Mouse (Mus musculus) bone marrow, adult 2 months (tissue): ENCODE data around the gene Cops7a. TPM values are rescaled to one million over a fixed set of nuclear protein-coding genes. Genes with fewer than 3 reads are reported as not detected.

Experiments
- H3K27ac ChIP-seq: fragments of 200-500 bp; 2 replicates; pipeline ENCODE4 v1.5.1; 2012; ENCODE audit warnings: low read depth, mild to moderate bottlenecking, control low read depth, inconsistent platforms, low read length; ENCODE audit not compliant: control insufficient read depth, poor library complexity, insufficient read depth
- H3K4me1 ChIP-seq: fragments of 200-500 bp; 2 replicates; pipeline ENCODE4 v1.6.1; 2011; ENCODE audit warnings: low read length; ENCODE audit not compliant: control insufficient read depth, insufficient read depth
- H3K4me3 ChIP-seq: fragments of 200-500 bp; replicated peaks from 2 replicates; pipeline ENCODE3; 2011; ENCODE audit warnings: mild to moderate bottlenecking, low read depth, low read length, control low read depth; ENCODE audit not compliant: control insufficient read depth
- CTCF ChIP-seq: fragments of 200-500 bp; IDR thresholded peaks from 2 replicates; pipeline ENCODE4 v1.5.1; 2011; ENCODE audit warnings: low read length, control low read depth; ENCODE audit not compliant: control insufficient read depth, insufficient read depth
- POLR2A ChIP-seq: fragments of 200-500 bp; IDR thresholded peaks from 2 replicates; pipeline ENCODE4 v1.6.1; 2011; ENCODE audit warnings: low read depth, mild to moderate bottlenecking, control low read depth, low read length, borderline replicate concordance; ENCODE audit not compliant: control insufficient read depth
- WGBS: fragments of 180-500 bp; shearing (Covaris S2); methylation state at CpG from one replicate; pipeline ENCODE4 v1.1.7; 2018; 5-methylcytosine and 5-hydroxymethylcytosine counted together
- polyA plus RNA-seq: library from polyadenylated mRNA; stranded (reverse); fragments of >200 nt; gene quantifications from 2 replicates; pipeline ENCODE4 v1.2.4, GENCODE M21; 2011; ENCODE audit warnings: low replicate concordance; ENCODE audit not compliant: missing spikeins, insufficient read depth, insufficient read length

Cops7a gene
- polyA plus RNA-seq, 1 experiment = 33.0 TPM

DNA sequence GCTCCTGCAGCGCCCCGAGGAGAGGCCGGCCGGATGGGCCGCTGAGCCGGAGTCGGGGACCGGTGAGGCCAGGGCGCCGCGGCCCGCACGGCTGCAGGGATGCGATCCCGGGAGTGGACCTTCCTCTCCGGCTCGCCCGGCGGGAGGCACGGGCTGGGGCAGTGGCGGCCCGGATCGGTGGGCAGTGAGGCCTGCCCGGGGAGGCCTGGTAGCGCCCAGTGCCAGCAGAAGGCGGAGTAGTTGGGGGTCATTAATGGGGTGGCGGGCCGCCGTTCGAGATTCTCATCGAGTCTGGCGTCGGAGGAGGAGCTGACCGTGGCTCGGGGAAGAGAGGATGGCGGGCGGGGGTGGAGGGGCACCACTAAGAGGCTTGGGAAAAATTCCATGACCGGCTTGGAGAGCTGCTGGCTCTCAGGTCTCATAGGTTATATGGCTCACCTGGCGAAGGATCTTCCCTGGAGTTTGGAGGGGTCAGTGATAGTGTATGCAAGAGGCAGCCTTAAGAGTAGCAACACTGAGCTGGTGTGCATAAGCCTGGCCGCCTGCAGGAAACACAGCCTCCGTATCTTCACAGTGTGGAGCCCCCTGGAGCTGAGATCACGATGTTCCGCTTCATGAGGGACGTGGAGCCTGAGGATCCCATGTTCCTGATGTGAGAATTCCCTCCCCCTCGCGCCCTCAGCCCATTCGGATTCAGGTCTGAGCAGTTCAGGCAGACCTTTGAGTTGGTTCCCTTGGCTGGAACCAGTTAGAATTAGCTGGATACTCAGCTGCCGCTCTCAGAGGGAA is 33.6 kb downstream of the Cops7a start:
- no peak for TF ChIP-seq CTCF
- no peak for TF ChIP-seq POLR2A
- Histone ChIP-seq H3K4me1 (no peaks in the 10 kb centered on the region; the same call in 1 of the 2 replicates), H3K4me3 (peak overlapping the region; percentile 83), H3K27ac (peak overlapping the region; percentile 89)
- WGBS = 3% methylated on average over 48 of the region's 48 CpGs

DNA sequence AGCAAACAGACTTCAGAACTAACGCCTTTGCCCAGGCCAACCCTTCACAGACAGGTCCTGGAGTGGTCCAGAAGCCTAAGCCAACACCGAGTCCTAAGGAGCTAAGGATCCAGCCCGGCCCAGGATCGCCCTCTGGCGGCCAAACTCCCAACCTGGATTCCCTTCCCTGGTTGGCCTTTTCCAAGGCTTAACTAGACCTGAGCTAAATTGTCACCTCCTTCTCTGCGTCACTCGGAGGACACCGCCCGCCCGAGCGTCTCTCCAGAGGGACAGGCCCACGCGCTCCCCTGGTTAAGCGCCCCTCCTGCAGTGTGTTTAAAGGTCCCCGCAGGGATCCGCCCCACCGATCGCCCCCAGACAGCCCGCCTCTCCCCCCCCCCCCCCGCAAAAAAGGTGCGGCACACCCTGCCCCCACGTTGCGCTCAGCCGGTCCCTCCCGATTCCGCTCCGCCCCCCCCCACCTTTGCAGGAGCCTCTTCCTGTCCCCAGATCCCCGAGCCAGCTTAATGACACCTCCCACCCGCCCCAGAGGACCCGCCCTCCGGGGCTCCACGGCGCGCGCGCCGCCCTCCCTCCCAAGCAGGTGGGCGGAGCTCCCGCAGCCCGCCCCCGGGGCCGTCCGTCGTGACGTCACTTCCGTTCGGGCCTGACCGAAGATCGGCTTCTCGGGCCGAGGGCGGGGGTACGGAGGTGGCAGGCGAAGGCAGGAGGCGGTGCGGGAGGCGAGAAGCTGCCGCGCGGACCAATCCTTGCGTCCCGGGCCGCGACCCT is 34.4 kb downstream of the Cops7a start, which contains the start of gene Mlf2:
TSS of gene Mlf2 (plus strand) at position 633 of the 771 bp plus-strand sequence.
- Histone ChIP-seq H3K27ac (peak within 1 kb of the TSS; percentile 89), H3K4me1 (no peaks in the 10 kb centered on the region; the same call in 1 of the 2 replicates), H3K4me3 (peak within 1 kb of the TSS; percentile 83)
- TF ChIP-seq CTCF (peak; percentile 93), POLR2A (peak; percentile 85)
- WGBS = under 1% methylated on average over 59 of the region's 64 CpGs

- Histone ChIP-seq H3K4me3 (no peak overlapping the region), H3K4me1 (no peaks in the 10 kb centered on the region; the same call in 1 of the 2 replicates), H3K27ac (no peak overlapping the region)
- TF ChIP-seq POLR2A = no peak
- TF ChIP-seq CTCF = no peak
- 78% methylated on average over 1 of the region's 1 CpGs for WGBS
These were observed 35.1 kb downstream of the Cops7a start for GRCm38 (mm10) chr6:124930231-124930630.

DNA sequence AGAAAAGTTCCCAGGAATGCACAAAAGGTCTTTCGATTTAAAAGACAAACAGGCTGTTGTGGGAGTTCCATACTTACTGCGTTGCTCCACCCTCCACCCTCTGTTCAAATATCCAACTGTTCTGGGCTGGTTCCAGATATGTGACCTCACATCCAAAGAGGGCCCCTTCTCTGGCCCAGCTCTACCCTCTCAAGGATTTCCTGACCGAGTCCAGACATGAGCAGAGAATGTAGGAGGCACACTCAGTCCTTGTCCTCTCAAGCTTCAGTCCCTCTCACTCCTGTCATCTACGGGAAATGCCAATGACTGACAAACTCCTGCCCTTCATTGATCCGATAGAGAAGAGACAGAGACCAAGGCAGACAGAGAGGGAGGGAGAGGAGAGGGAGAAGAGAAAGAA is 39.4 kb downstream of the Cops7a start:
- H3K4me1 ChIP-seq = no peaks in the 10 kb centered on the region; the same call in 1 of the 2 replicates
- no peak overlapping the region for H3K4me3 ChIP-seq
- no peak for TF ChIP-seq POLR2A
- TF ChIP-seq CTCF = no peak
- 30% methylated on average over 5 of the region's 5 CpGs for WGBS
- no peak overlapping the region for H3K27ac ChIP-seq

GRCm38 (mm10) chr6:124925173-124925793 is 40.1 kb downstream of the Cops7a start:
- no peak overlapping the region for H3K4me3 ChIP-seq
- H3K4me1 ChIP-seq = no peaks in the 10 kb centered on the region; the same call in 1 of the 2 replicates
- 60% methylated on average over 12 of the region's 12 CpGs for WGBS
- no peak for TF ChIP-seq CTCF
- TF ChIP-seq POLR2A = no peak
- no peak overlapping the region for H3K27ac ChIP-seq

DNA sequence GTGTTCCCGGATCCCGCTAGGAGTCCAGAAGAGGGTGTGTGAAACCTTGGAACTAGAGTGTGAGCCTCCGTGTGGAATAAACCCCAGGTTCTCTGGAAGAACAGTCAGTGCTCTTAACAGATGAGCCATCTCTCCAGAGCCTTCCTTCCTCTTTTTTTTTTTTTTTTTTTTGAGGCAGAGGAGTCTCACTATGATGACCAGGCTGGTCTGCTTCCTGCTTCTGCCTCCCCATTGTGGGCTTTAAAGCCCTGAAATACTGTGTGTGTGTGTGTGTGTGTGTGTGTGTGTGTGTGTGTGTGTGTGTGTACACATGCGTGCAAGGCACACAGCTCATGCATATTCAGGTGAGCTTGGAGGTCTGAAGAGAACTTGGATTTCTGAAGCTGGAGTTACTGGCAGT is 43.8 kb downstream of the Cops7a start:
- no peaks in the 10 kb centered on the region; the same call in 1 of the 2 replicates for H3K4me1 ChIP-seq
- H3K27ac ChIP-seq = no peak overlapping the region
- WGBS = 28% methylated on average over 4 of the region's 4 CpGs
- no peak overlapping the region for H3K4me3 ChIP-seq
- TF ChIP-seq CTCF = no peak
- TF ChIP-seq POLR2A = no peak

DNA sequence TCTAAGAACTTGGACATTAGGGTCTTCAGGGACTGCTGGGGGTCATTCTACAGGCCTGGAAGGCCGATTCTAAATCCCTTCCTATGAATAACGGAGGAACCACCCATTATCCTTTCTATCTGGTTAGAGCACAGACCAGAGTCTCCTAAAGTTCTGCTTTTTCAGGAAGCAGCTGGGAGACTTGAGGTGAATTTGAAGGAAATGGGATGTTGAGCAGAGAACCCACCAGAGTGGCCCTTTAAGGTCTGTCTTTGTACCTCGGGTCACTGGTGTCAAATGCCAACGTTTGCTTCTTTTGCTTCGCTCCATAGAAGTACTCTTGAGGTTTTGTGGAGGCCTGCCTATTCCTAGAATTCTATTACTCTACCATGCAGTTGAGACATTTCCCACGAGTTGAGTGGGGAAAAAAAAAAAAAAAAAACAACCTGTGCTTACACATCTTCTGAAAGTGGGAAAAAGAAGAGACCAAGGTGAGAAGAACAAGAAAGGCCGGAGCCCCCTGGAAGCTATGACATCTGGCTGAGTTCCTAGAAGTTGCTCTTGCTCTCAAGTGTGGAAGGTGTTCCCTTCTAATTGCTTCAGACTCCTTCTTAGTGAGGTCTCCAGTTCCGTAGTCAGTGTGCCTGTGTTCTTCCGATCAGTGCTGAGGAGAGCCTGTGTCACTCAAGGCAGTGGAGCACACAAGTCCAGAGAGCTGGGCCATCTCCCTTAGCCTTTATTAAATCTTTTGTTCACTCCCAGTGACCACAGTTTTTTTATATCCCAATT is 44.8 kb downstream of the Cops7a start:
- TF ChIP-seq CTCF (no peak), POLR2A (no peak)
- H3K27ac ChIP-seq = no peak overlapping the region
- no peaks in the 10 kb centered on the region; the same call in 1 of the 2 replicates for H3K4me1 ChIP-seq
- WGBS = 43% methylated on average over 9 of the region's 9 CpGs
- H3K4me3 ChIP-seq = no peak overlapping the region
